Mouse (Mus musculus) bone marrow, adult 2 months (tissue): ENCODE results near the gene Kank1.

Experiments used
- CTCF ChIP-seq: fragments of 200-500 bp; IDR thresholded peaks from 2 replicates; pipeline ENCODE4 v1.5.1; 2011; ENCODE audit warnings: low read length, control low read depth; ENCODE audit not compliant: control insufficient read depth, insufficient read depth
- POLR2A ChIP-seq: fragments of 200-500 bp; IDR thresholded peaks from 2 replicates; pipeline ENCODE4 v1.6.1; 2011; ENCODE audit warnings: low read depth, mild to moderate bottlenecking, control low read depth, low read length, borderline replicate concordance; ENCODE audit not compliant: control insufficient read depth

- TF ChIP-seq POLR2A (no peak), CTCF (no peak)
Observed at GRCm38 (mm10) chr19:25381972-25382371, 145.2 kb downstream of the Kank1 start.
